Mouse (Mus musculus): ENCODE results near the gene Hras. TPM values are rescaled to one million over a fixed set of nuclear protein-coding genes. Genes with fewer than 3 reads are reported as not detected.

The Hras gene
- polyA plus RNA-seq, 1 experiment = 181 TPM

GRCm38 (mm10) chr7:141228279-141229067 is 34.7 kb upstream of the Hras start, which contains the start of gene Phrf1:
Gene Phrf1, plus strand, starts transcription at chr7:141228784.
- H3ac ChIP-seq (ENCODE audit: control insufficient read depth, insufficient read length, low read depth) = peak within 1 kb of the TSS; percentile 94
- peak within 1 kb of the TSS; percentile 91 for H3K4me3 ChIP-seq (ENCODE audit: insufficient read depth, poor library complexity, severe bottlenecking)
- H3K79me2 ChIP-seq (ENCODE audit: control insufficient read depth, insufficient read depth) = peaks cover 50% of the 10 kb centered on the region
- TF ChIP-seq CEBPB (IDR thresholded peaks at IDR 0.05; ENCODE audit: low read depth) (no peak), FOSL1 (IDR thresholded peaks at IDR 0.05; ENCODE audit: insufficient read depth, low read length, poor library complexity, severe bottlenecking) (no peak), MAX (IDR thresholded peaks at IDR 0.05) (peak; percentile 26), MYOD1 (IDR thresholded peaks at IDR 0.05; ENCODE audit: control insufficient read depth, insufficient read length, low read depth) (no peak), MYOG (IDR thresholded peaks at IDR 0.05; ENCODE audit: control insufficient read depth, extremely low read depth, insufficient read length) (no peak), USF1 (IDR thresholded peaks at IDR 0.05; ENCODE audit: low read depth) (no peak), CTCF (IDR thresholded peaks at IDR 0.05; ENCODE audit: control insufficient read depth, insufficient read depth, insufficient read length) (peak; percentile 88)
- no peaks in the 10 kb centered on the region for H3K27me3 ChIP-seq (ENCODE audit: control insufficient read depth, insufficient read depth, insufficient read length)
- peaks cover 19% of the 10 kb centered on the region for H3K36me3 ChIP-seq (ENCODE audit: control insufficient read depth, insufficient read depth)
- H3K79me3 ChIP-seq (ENCODE audit: low read depth) = peaks cover 45% of the 10 kb centered on the region

DNA sequence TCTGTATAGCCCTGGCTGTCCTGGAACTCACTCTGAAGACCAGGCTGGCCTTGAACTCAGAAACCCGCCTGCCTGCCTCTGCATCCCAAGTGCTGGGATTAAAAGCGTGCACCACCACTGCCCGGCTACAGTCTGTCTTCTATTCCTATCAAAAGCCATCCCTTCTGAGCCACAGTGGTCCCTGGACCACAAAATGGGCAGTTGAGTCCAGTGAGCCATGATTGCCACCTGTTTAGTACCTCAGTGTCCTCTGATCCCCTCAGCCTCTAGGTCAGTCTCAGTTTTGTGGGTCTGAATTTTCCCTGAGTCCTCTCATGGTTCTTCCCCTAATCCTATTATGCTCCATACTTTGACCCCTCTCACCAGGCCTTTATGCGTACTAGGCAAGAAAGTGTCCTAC is 34.0 kb upstream of the Hras start:
- H3K79me2 ChIP-seq (ENCODE audit: control insufficient read depth, insufficient read depth) = peaks cover 43% of the 10 kb centered on the region
- TF ChIP-seq USF1 (IDR thresholded peaks at IDR 0.05; ENCODE audit: low read depth) (no peak), CEBPB (IDR thresholded peaks at IDR 0.05; ENCODE audit: low read depth) (no peak), MYOD1 (IDR thresholded peaks at IDR 0.05; ENCODE audit: control insufficient read depth, insufficient read length, low read depth) (no peak), FOSL1 (IDR thresholded peaks at IDR 0.05; ENCODE audit: insufficient read depth, low read length, poor library complexity, severe bottlenecking) (no peak)
- peaks cover 38% of the 10 kb centered on the region for H3K79me3 ChIP-seq (ENCODE audit: low read depth)
- H3K36me3 ChIP-seq (ENCODE audit: control insufficient read depth, insufficient read depth) = peaks cover 12% of the 10 kb centered on the region
- H3ac ChIP-seq (ENCODE audit: control insufficient read depth, insufficient read length, low read depth) = no peak overlapping the region
- no peak overlapping the region for H3K4me3 ChIP-seq (ENCODE audit: insufficient read depth, poor library complexity, severe bottlenecking)
- no peaks in the 10 kb centered on the region for H3K27me3 ChIP-seq (ENCODE audit: control insufficient read depth, insufficient read depth, insufficient read length)

DNA sequence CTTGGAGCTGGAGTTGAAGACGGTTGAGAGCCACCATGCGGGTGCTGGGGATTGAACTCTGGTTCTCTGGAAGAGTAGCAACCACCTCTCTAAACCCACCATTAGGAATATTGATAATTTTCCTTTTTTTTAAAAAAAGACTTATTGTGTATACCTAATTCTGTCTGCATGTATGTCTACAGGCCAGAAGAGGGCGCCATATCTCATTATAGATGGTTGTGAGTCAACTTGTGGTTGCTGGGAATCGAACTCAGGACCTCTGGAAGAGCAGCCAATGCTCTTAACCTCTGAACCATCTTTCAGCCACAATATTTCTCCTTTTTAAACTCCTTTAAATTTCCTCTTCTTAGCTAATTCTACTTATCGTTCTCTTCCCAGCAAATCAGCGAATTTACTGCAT is 32.7 kb upstream of the Hras start:
- Histone ChIP-seq H3K36me3 (ENCODE audit: control insufficient read depth, insufficient read depth) (peaks cover 3% of the 10 kb centered on the region), H3K79me3 (ENCODE audit: low read depth) (peaks cover 27% of the 10 kb centered on the region), H3K79me2 (ENCODE audit: control insufficient read depth, insufficient read depth) (peaks cover 30% of the 10 kb centered on the region), H3ac (ENCODE audit: control insufficient read depth, insufficient read length, low read depth) (no peak overlapping the region), H3K27me3 (ENCODE audit: control insufficient read depth, insufficient read depth, insufficient read length) (no peaks in the 10 kb centered on the region), H3K4me3 (ENCODE audit: insufficient read depth, poor library complexity, severe bottlenecking) (no peak overlapping the region)
- TF ChIP-seq CTCF (IDR thresholded peaks at IDR 0.05; ENCODE audit: control insufficient read depth, insufficient read depth, insufficient read length) = no peak
- TF ChIP-seq FOSL1 (IDR thresholded peaks at IDR 0.05; ENCODE audit: insufficient read depth, low read length, poor library complexity, severe bottlenecking) = no peak
- TF ChIP-seq MYOG (IDR thresholded peaks at IDR 0.05; ENCODE audit: control insufficient read depth, extremely low read depth, insufficient read length) = no peak
- no peak for TF ChIP-seq CEBPB (IDR thresholded peaks at IDR 0.05; ENCODE audit: low read depth)
- TF ChIP-seq USF1 (IDR thresholded peaks at IDR 0.05; ENCODE audit: low read depth) = no peak
- no peak for TF ChIP-seq MAX (IDR thresholded peaks at IDR 0.05)
- no peak for TF ChIP-seq MYOD1 (IDR thresholded peaks at IDR 0.05; ENCODE audit: control insufficient read depth, insufficient read length, low read depth)

GRCm38 (mm10) chr7:141222696-141223215 is 29.0 kb upstream of the Hras start:
- H3ac ChIP-seq (ENCODE audit: control insufficient read depth, insufficient read length, low read depth) = no peak overlapping the region
- H3K79me2 ChIP-seq (ENCODE audit: control insufficient read depth, insufficient read depth) = no peaks in the 10 kb centered on the region
- H3K27me3 ChIP-seq (ENCODE audit: control insufficient read depth, insufficient read depth, insufficient read length) = no peaks in the 10 kb centered on the region
- no peaks in the 10 kb centered on the region for H3K36me3 ChIP-seq (ENCODE audit: control insufficient read depth, insufficient read depth)
- no peaks in the 10 kb centered on the region for H3K79me3 ChIP-seq (ENCODE audit: low read depth)
- no peak overlapping the region for H3K4me3 ChIP-seq (ENCODE audit: insufficient read depth, poor library complexity, severe bottlenecking)
- TF ChIP-seq CTCF (IDR thresholded peaks at IDR 0.05; ENCODE audit: control insufficient read depth, insufficient read depth, insufficient read length) = no peak
- TF ChIP-seq CEBPB (IDR thresholded peaks at IDR 0.05; ENCODE audit: low read depth) = no peak
- TF ChIP-seq FOSL1 (IDR thresholded peaks at IDR 0.05; ENCODE audit: insufficient read depth, low read length, poor library complexity, severe bottlenecking) = no peak
- TF ChIP-seq MAX (IDR thresholded peaks at IDR 0.05) = no peak
- TF ChIP-seq MYOG (IDR thresholded peaks at IDR 0.05; ENCODE audit: control insufficient read depth, extremely low read depth, insufficient read length) = no peak
- no peak for TF ChIP-seq USF1 (IDR thresholded peaks at IDR 0.05; ENCODE audit: low read depth)
- TF ChIP-seq MYOD1 (IDR thresholded peaks at IDR 0.05; ENCODE audit: control insufficient read depth, insufficient read length, low read depth) = no peak

DNA sequence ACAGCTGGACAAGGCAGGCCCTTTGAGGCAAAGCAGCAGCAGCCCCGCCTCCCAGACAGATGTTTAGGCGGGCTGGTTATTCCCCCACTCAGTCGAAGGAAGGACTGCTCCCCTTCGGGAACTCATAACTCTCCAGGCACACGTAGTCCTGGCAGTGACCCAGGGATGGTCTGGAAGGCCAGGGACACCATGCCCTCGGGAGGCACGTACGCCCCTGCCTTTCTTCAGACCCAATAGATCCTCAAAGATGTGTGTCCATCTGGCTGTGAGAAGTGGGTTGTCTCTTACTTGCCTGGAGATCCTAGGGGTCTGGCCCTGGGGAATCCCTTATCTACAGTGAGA is 28.3 kb upstream of the Hras start:
- peak overlapping the region; percentile 42 for H3ac ChIP-seq (ENCODE audit: control insufficient read depth, insufficient read length, low read depth)
- H3K27me3 ChIP-seq (ENCODE audit: control insufficient read depth, insufficient read depth, insufficient read length) = no peaks in the 10 kb centered on the region
- no peaks in the 10 kb centered on the region for H3K79me2 ChIP-seq (ENCODE audit: control insufficient read depth, insufficient read depth)
- TF ChIP-seq CEBPB (IDR thresholded peaks at IDR 0.05; ENCODE audit: low read depth) (no peak), USF1 (IDR thresholded peaks at IDR 0.05; ENCODE audit: low read depth) (no peak), CTCF (IDR thresholded peaks at IDR 0.05; ENCODE audit: control insufficient read depth, insufficient read depth, insufficient read length) (no peak), MAX (IDR thresholded peaks at IDR 0.05) (no peak), MYOG (IDR thresholded peaks at IDR 0.05; ENCODE audit: control insufficient read depth, extremely low read depth, insufficient read length) (no peak), FOSL1 (IDR thresholded peaks at IDR 0.05; ENCODE audit: insufficient read depth, low read length, poor library complexity, severe bottlenecking) (no peak), MYOD1 (IDR thresholded peaks at IDR 0.05; ENCODE audit: control insufficient read depth, insufficient read length, low read depth) (no peak)
- H3K4me3 ChIP-seq (ENCODE audit: insufficient read depth, poor library complexity, severe bottlenecking) = no peak overlapping the region
- no peaks in the 10 kb centered on the region for H3K36me3 ChIP-seq (ENCODE audit: control insufficient read depth, insufficient read depth)
- no peaks in the 10 kb centered on the region for H3K79me3 ChIP-seq (ENCODE audit: low read depth)
